Mouse (Mus musculus) midbrain, embryonic 11.5 days (tissue): ENCODE measurements around the gene Ccdc102a. TPM values are rescaled to one million over a fixed set of nuclear protein-coding genes. Genes with fewer than 3 reads are reported as not detected.
A peak's percentile ranks its signal among the peaks of the same experiment; 100 is the strongest.

Experiments used
- ATAC-seq: fragments of 200-750 bp; cut with Nextera tagmentation; 2 replicates; pipeline ENCODE4 v1.8.0; 2017; ENCODE audit warnings: moderate TSS enrichment, moderate library complexity; ENCODE audit not compliant: low FRiP score
- DNase-seq: peaks from one replicate; pipeline ENCODE4 v3.0.0; 2015; ENCODE audit warnings: low spot score; ENCODE audit errors: missing footprints
- H3K27ac ChIP-seq: fragments of 300-500 bp; sonication (generic); 2 replicates; pipeline ENCODE4 v1.5.1; 2014; ENCODE audit warnings: low read depth, low read length
- H3K27me3 ChIP-seq: fragments of 300-500 bp; sonication (generic); 2 replicates; pipeline ENCODE4 v1.6.1; 2014; ENCODE audit warnings: mild to moderate bottlenecking, low read length, moderate library complexity, mixed read lengths; ENCODE audit not compliant: control insufficient read depth, insufficient read depth
- H3K36me3 ChIP-seq: fragments of 300-500 bp; sonication (generic); 2 replicates; pipeline ENCODE4 v1.6.1; 2014; ENCODE audit warnings: mild to moderate bottlenecking, low read length, moderate library complexity, mixed read lengths; ENCODE audit not compliant: control insufficient read depth, insufficient read depth
- H3K4me1 ChIP-seq: fragments of 300-500 bp; sonication (generic); 2 replicates; pipeline ENCODE4 v1.6.1; 2014; ENCODE audit warnings: low read length; ENCODE audit not compliant: control insufficient read depth, insufficient read depth
- H3K4me2 ChIP-seq: fragments of 300-500 bp; sonication (generic); 2 replicates; pipeline ENCODE4 v1.6.1; 2014; ENCODE audit warnings: mild to moderate bottlenecking, moderate library complexity
- H3K4me3 ChIP-seq: fragments of 300-500 bp; sonication (generic); 2 replicates; pipeline ENCODE4 v1.5.1; 2014; ENCODE audit warnings: low read depth, low read length
- H3K9ac ChIP-seq: fragments of 300-500 bp; sonication (generic); 2 replicates; pipeline ENCODE4 v1.6.1; 2014; ENCODE audit warnings: low read length
- H3K9me3 ChIP-seq: fragments of 300-500 bp; sonication (generic); 2 replicates; pipeline ENCODE4 v1.6.1; 2016; ENCODE audit warnings: low read length; ENCODE audit not compliant: control insufficient read depth
- WGBS: fragments of 180-500 bp; shearing (Covaris S2); extraction: QIAGEN DNeasy Blood & Tissue Kit; methylation state at CpG from one replicate; pipeline ENCODE4 v1.1.7; 2014; 5-methylcytosine and 5-hydroxymethylcytosine counted together
- polyA plus RNA-seq: library from polyadenylated mRNA; unstranded; fragments of >200 nt; fragmentation: Nextera tagmentation; extraction: Ambion mirVana; gene quantifications from 2 replicates; pipeline ENCODE4 v1.2.1, GENCODE M21; 2014

The Ccdc102a gene
- polyA plus RNA-seq, 1 experiment from 2014 or later: 15.9 TPM

DNA sequence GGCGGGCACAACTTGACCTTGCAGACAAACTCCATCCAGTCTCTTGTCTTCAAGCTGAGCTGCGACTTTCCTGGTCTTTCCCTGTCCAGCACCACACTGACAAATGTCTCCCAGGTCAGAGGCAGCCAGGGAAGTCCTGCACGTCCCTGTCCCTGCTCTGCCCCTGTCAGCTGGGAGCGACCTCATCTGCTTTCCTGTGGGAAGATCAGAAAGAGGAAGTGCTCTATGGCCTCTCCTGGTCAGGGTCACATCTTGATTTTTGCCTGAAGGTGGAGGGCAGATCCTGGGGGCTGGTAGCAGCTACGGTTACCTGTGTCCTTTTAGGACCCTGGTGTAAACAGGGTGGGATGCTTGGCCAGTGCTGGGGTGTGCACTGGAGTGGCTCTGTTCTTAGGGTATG lies 16.0 kb upstream of the Ccdc102a start:
- Histone ChIP-seq H3K9ac (no peak overlapping the region), H3K27me3 (no peaks in the 10 kb centered on the region), H3K27ac (no peak overlapping the region), H3K4me3 (no peak overlapping the region), H3K36me3 (no peaks in the 10 kb centered on the region), H3K4me2 (no peak overlapping the region), H3K9me3 (no peaks in the 10 kb centered on the region), H3K4me1 (no peaks in the 10 kb centered on the region)
- ATAC-seq (no peak), DNase-seq (no peak)
- WGBS: 66% methylated on average over 5 of the region's 5 CpGs

DNA sequence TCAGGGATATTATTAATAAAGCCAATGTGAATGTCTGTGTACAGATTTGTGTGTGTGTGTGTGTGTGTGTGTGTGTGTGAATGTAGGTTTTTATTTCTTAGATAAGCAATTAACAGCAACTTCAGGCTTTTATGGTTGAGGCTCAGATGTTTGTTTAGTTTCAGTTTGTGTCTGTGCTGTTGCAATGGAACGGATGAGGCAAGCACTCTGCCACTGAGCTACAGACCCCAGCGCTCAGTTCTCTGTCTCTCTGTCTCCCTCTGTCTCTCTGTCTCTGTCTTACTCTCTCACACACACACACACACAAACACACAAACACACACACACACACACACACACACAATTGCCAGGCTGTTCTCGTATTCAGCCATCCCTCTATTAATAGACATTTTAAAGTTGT lies 10.3 kb upstream of the Ccdc102a start:
- H3K27ac ChIP-seq: no peak overlapping the region
- WGBS: 89% methylated on average over 3 of the region's 3 CpGs
- H3K27me3 ChIP-seq: no peaks in the 10 kb centered on the region
- no peak overlapping the region for H3K4me3 ChIP-seq
- H3K4me2 ChIP-seq: no peak overlapping the region
- H3K36me3 ChIP-seq: no peaks in the 10 kb centered on the region
- no peak for ATAC-seq
- DNase-seq: no peak
- no peaks in the 10 kb centered on the region for H3K9me3 ChIP-seq
- H3K4me1 ChIP-seq: no peaks in the 10 kb centered on the region
- no peak overlapping the region for H3K9ac ChIP-seq

DNA sequence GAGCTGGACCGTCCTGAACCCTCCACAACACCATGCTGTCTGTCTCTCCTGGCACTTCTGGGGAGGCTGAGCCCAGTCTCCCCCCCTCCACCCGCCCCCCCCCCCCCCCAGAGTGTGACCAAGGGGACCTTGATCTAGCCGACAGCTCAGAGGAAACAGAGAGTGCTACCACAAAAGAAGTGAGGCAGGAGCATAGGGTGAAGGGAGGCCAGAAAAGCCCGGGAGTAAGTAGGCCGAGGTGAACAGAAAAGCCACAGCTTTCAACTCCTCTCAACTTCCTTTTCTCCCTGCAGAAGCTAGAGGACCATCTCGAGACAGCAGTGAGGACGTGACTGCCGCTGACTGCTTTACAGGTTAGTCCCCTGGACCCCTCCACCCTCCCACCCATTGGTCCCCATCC lies 5.5 kb upstream of the Ccdc102a start, which contains the start of gene Adgrg5:
Gene Adgrg5, plus strand, starts transcription at position 290 of the 400 bp plus-strand sequence.
- ATAC-seq (no peak), DNase-seq (no peak)
- no peak within 1 kb of the TSS for H3K9ac ChIP-seq
- no peak within 1 kb of the TSS for H3K4me3 ChIP-seq
- H3K9me3 ChIP-seq: no peaks in the 10 kb centered on the region
- no peaks in the 10 kb centered on the region for H3K4me1 ChIP-seq
- 45% methylated on average over 8 of the region's 8 CpGs for WGBS
- H3K27me3 ChIP-seq: no peaks in the 10 kb centered on the region
- H3K27ac ChIP-seq: no peak within 1 kb of the TSS
- no peak within 1 kb of the TSS for H3K4me2 ChIP-seq
- no peaks in the 10 kb centered on the region for H3K36me3 ChIP-seq

DNA sequence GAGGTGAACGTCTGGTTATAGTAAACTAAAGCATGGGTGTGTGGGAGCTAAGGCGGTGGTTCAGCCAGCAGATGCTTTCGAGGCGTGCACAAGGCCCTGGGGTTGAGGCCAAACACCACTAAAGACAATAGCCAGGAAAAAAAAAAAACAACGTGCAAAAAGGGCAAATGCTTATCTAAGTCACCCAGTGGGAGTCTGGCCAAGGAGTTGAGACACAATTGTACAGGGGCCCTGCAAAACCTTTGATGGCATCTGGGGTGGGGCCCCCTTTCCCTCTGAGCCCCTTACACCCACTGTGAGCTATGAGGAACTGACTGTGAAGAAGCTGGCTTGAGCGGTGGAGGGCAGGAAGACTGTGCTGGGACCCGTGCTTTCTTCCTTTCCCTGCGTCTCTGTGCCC lies 4.7 kb upstream of the Ccdc102a start:
- DNase-seq (no peak), ATAC-seq (no peak)
- 30% methylated on average over 8 of the region's 8 CpGs for WGBS
- Histone ChIP-seq H3K27me3 (no peaks in the 10 kb centered on the region), H3K4me3 (no peak overlapping the region), H3K36me3 (no peaks in the 10 kb centered on the region), H3K9ac (no peak overlapping the region), H3K9me3 (no peaks in the 10 kb centered on the region), H3K4me1 (no peaks in the 10 kb centered on the region), H3K4me2 (no peak overlapping the region), H3K27ac (no peak overlapping the region)

DNA sequence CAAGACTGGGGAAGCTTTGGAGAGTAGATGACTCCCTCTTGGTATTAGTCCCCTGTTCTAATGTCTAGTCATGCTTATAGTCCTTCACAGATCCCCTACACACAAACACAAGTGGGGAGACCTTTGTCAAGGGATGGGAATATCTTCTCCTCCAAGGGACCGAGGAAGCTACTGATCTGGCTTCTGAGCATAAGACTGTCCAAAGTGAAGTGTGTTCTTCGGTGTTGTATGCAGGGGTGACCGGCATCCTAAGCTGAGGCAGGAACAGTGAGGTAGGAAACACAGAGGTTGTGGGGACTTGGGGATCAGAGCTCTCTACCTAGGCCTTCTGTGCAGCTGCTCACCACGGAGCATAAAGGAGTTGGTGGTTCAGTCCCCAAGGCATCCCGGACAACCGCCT lies 4.3 kb upstream of the Ccdc102a start:
- Histone ChIP-seq H3K4me3 (no peak overlapping the region), H3K9me3 (no peaks in the 10 kb centered on the region), H3K36me3 (no peaks in the 10 kb centered on the region), H3K9ac (no peak overlapping the region), H3K4me1 (peaks cover under 1% of the 10 kb centered on the region; the same call in 1 of the 2 replicates), H3K27ac (no peak overlapping the region), H3K27me3 (no peaks in the 10 kb centered on the region), H3K4me2 (no peak overlapping the region)
- ATAC-seq: no peak
- peak; percentile 72 for DNase-seq
- 74% methylated on average over 6 of the region's 6 CpGs for WGBS

DNA sequence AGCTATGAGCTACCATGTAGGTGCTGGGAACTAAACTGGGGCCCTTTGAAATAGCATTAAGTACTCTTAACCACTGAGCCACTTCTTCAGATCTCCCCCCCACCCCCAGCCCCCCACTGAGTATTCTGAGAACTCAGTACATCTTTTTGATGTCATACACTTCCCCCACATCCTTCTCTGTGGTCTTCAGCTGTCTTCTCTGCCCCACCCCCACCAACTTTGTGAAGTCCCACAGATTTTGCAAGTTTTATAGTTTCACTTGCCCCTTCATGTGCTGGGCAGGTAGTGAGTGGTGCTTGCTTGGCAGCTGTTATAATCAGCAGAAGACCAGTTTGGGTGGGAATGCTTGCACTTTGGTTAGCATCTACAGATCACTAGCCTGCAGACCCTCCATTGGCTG lies 1.4 kb upstream of the Ccdc102a start:
- no peaks in the 10 kb centered on the region for H3K9me3 ChIP-seq
- no peaks in the 10 kb centered on the region for H3K36me3 ChIP-seq
- H3K4me1 ChIP-seq: peaks cover 9% of the 10 kb centered on the region
- H3K4me3 ChIP-seq: no peak overlapping the region
- DNase-seq (no peak), ATAC-seq (no peak)
- no peak overlapping the region for H3K9ac ChIP-seq
- H3K27ac ChIP-seq: no peak overlapping the region
- H3K27me3 ChIP-seq: peaks cover 8% of the 10 kb centered on the region
- no peak overlapping the region for H3K4me2 ChIP-seq

DNA sequence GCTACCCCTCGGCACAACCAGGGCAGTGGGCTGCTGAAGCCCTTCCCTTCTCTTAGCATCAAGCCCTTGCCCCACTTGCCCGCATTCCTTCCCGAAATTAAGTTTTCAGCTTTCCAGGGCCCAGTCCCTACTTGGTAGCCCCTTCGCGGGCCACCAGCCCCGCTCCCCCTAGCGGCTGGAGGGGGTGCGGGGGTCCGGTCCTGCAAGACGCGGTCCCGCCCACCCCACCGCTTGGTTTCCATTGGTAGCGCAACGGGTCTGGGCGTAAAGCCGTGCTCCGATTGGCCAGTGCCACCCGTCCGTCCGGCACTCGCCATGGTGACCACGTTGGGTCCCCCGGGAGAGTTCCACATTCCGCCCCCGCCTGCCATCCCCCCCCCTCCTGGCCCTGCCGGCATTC lies 546 bp downstream of the Ccdc102a start:
- no peaks in the 10 kb centered on the region for H3K9me3 ChIP-seq
- 1% methylated on average over 27 of the region's 27 CpGs for WGBS
- H3K27me3 ChIP-seq: peaks cover 25% of the 10 kb centered on the region
- ATAC-seq: peak; percentile 96
- H3K4me3 ChIP-seq: peak overlapping the region; percentile 67
- peak overlapping the region; percentile 83 for H3K9ac ChIP-seq
- no peaks in the 10 kb centered on the region for H3K36me3 ChIP-seq
- DNase-seq: peak; percentile 99
- H3K27ac ChIP-seq: no peak overlapping the region; the same call in 1 of the 2 replicates
- peaks cover 19% of the 10 kb centered on the region for H3K4me1 ChIP-seq
- peak overlapping the region; percentile 81 for H3K4me2 ChIP-seq

DNA sequence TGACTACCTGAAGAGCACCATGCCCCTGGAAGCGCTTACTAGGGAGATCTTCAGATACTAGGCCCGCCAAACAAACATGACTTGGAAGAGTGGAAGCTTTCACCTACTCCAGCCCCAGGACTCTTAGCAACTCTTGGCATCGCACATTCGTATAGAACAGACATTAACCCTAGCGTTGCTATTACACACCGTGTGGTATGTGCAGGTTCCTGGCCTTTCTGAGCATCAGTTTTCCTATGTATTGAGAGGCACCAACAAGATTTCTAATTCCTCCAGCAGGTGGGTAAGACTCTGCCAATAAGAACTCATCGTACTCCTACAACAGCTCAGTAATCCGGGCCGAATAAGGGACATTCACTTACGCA lies 956 bp downstream of the Ccdc102a start:
- peaks cover 29% of the 10 kb centered on the region for H3K27me3 ChIP-seq
- no peaks in the 10 kb centered on the region for H3K36me3 ChIP-seq
- no peaks in the 10 kb centered on the region for H3K9me3 ChIP-seq
- H3K4me1 ChIP-seq: peaks cover 19% of the 10 kb centered on the region
- no peak overlapping the region for H3K27ac ChIP-seq
- peak overlapping the region; percentile 67 for H3K4me3 ChIP-seq
- H3K4me2 ChIP-seq: peak overlapping the region; percentile 81
- no peak for ATAC-seq
- no peak for DNase-seq
- H3K9ac ChIP-seq: peak overlapping the region; percentile 59
- 10% methylated on average over 10 of the region's 10 CpGs for WGBS

DNA sequence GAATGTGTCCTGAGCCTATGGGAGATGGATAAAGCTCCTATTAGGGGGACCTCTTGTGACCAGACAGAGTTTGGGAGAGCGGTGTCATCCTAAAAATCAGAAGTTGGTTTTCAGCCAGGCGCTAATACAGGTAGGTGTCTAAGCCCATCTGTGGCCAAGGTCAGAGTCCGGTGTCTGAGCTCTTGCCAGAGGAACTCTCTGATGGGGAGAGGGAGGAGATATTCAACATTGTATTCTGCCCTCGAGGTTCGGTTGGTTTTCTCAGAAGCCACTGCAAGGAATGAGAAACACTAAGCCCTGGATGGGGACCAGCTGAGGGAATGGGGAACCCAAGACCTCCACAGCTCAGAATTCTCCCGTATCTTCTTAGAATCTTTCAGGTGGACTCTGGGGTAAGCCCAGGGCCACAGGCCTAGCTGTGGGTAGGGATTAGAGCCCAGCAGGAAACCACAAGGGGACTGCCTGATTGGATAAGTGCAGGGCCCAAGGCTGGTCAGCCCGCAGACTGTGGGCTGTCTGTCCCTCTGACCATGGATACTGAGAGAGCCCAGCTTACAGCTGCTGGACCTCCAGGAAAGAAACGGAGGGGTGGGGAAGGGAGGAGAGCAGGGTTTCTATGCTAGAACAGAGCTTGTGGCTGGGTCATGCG lies 1.5 kb downstream of the Ccdc102a start:
- H3K36me3 ChIP-seq: no peaks in the 10 kb centered on the region
- H3K9me3 ChIP-seq: no peaks in the 10 kb centered on the region
- H3K27ac ChIP-seq: no peak overlapping the region
- DNase-seq (peak; percentile 83), ATAC-seq (no peak)
- peaks cover 19% of the 10 kb centered on the region for H3K4me1 ChIP-seq
- H3K9ac ChIP-seq: peak overlapping the region; percentile 59; the same call in 1 of the 2 replicates
- peak overlapping the region; percentile 81 for H3K4me2 ChIP-seq
- H3K27me3 ChIP-seq: peaks cover 31% of the 10 kb centered on the region
- H3K4me3 ChIP-seq: peak overlapping the region; percentile 67
- 40% methylated on average over 9 of the region's 9 CpGs for WGBS
